21 mouse cellular contexts compared by ENCODE assay signal in the genomic region with DNA sequence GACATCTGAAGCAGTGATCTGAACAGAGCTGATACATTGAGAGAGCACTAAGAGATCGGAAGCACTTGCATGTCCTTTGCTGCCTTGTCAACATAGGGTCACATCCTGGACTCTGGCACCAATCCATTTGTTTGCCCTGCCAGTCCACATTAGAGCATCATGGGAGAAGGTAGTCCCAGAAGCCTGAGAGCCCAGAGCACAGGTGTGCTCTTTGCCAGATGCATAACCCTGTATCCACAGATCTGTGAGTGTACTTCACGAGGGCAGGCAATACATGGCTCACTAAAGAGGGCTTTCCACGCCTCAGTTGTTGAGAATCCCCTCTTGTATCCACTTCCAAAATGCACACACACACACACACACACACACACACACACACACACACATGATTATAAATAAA.
A peak's percentile ranks its signal among the peaks of the same experiment; 100 is the strongest.
DNase-seq lines count a peak whose midpoint lies in the region; ATAC-seq and TF ChIP-seq lines count a peak whose summit lies in the region.
"Had no signal": no experiment of that assay in that cellular context is flagged by ENCODE, and none has a peak within 500 bp of the region (broad histone marks: within the 10 kb centered on the region; RNA-seq: fewer than 3 reads in every experiment).

No protein-coding gene starts in this region.

- no peaks in the 10 kb centered on the region for H3K27me3 ChIP-seq in hindbrain, embryonic 16.5 days (replicated peaks; ENCODE audit: control insufficient read depth, insufficient read depth, low read length)
- no peaks in the 10 kb centered on the region for H3K27me3 ChIP-seq in hindbrain, embryonic 13.5 days
- H3K27me3 ChIP-seq in liver, embryonic 14.5 days (ENCODE audit: control insufficient read depth, insufficient read depth, low read length): no peaks in the 10 kb centered on the region
- H3K27me3 ChIP-seq in liver, embryonic 12.5 days (replicated peaks): no peaks in the 10 kb centered on the region
- H3K27me3 ChIP-seq in forebrain, embryonic 13.5 days: no peaks in the 10 kb centered on the region
- H3K27me3 ChIP-seq in liver, postnatal 0 days (ENCODE audit: insufficient read depth, low read length): no peaks in the 10 kb centered on the region
- H3K27me3 ChIP-seq: intestine, embryonic 15.5 days had no signal

- no peak overlapping the region for H3K27ac ChIP-seq in hindbrain, embryonic 16.5 days (ENCODE audit: low read depth, low read length)
- no peak overlapping the region for H3K27ac ChIP-seq in hindbrain, embryonic 13.5 days
- no peak overlapping the region for H3K27ac ChIP-seq in liver, embryonic 14.5 days
- H3K27ac ChIP-seq in liver, embryonic 12.5 days: no peak overlapping the region
- H3K27ac ChIP-seq in forebrain, embryonic 13.5 days: peak overlapping the region; percentile 54
- peak overlapping the region; percentile 49 for H3K27ac ChIP-seq in liver, postnatal 0 days (ENCODE audit: low read depth)
- H3K27ac ChIP-seq: intestine, embryonic 15.5 days had no signal

- no peak overlapping the region for H3K9ac ChIP-seq in hindbrain, embryonic 16.5 days (ENCODE audit: low read depth, low read length)
- H3K9ac ChIP-seq in hindbrain, embryonic 13.5 days: no peak overlapping the region
- H3K9ac ChIP-seq in liver, embryonic 14.5 days (replicated peaks): no peak overlapping the region
- H3K9ac ChIP-seq in liver, embryonic 12.5 days: no peak overlapping the region
- no peak overlapping the region for H3K9ac ChIP-seq in forebrain, embryonic 13.5 days
- no peak overlapping the region for H3K9ac ChIP-seq in liver, postnatal 0 days (replicated peaks)
- H3K9ac ChIP-seq: intestine, embryonic 15.5 days had no signal

- 75% methylated on average over 3 of the region's 3 CpGs for WGBS in hindbrain, embryonic 16.5 days
- WGBS in hindbrain, embryonic 13.5 days: 81% methylated on average over 3 of the region's 3 CpGs
- 57% methylated on average over 3 of the region's 3 CpGs for WGBS in liver, embryonic 14.5 days (ENCODE audit: insufficient replicate concordance)
- 68% methylated on average over 3 of the region's 3 CpGs for WGBS in liver, embryonic 12.5 days (ENCODE audit: insufficient replicate concordance)
- 32% methylated on average over 3 of the region's 3 CpGs for WGBS in forebrain, embryonic 13.5 days
- WGBS in liver, postnatal 0 days (ENCODE audit: insufficient replicate concordance): 66% methylated on average over 3 of the region's 3 CpGs

- H3K36me3 ChIP-seq in hindbrain, embryonic 16.5 days (ENCODE audit: control insufficient read depth, insufficient read depth, low read length): no peaks in the 10 kb centered on the region
- no peaks in the 10 kb centered on the region for H3K36me3 ChIP-seq in hindbrain, embryonic 13.5 days
- no peaks in the 10 kb centered on the region for H3K36me3 ChIP-seq in liver, embryonic 14.5 days (replicated peaks; ENCODE audit: control insufficient read depth, insufficient read depth, low read depth)
- H3K36me3 ChIP-seq in liver, embryonic 12.5 days: no peaks in the 10 kb centered on the region
- H3K36me3 ChIP-seq in forebrain, embryonic 13.5 days (ENCODE audit: poor library complexity, severe bottlenecking): no peaks in the 10 kb centered on the region
- no peaks in the 10 kb centered on the region for H3K36me3 ChIP-seq in liver, postnatal 0 days (replicated peaks; ENCODE audit: insufficient read depth, low read length)
- H3K36me3 ChIP-seq: intestine, embryonic 15.5 days had no signal

- H3K4me2 ChIP-seq in hindbrain, embryonic 16.5 days (ENCODE audit: low read length): no peak overlapping the region
- no peak overlapping the region for H3K4me2 ChIP-seq in hindbrain, embryonic 13.5 days
- no peak overlapping the region for H3K4me2 ChIP-seq in liver, embryonic 14.5 days (ENCODE audit: low read depth)
- H3K4me2 ChIP-seq in liver, embryonic 12.5 days: no peak overlapping the region
- H3K4me2 ChIP-seq in forebrain, embryonic 13.5 days: 0 out of 2 replicates have a peak overlapping the region, but pooled peaks have one; percentile 20
- no peak overlapping the region for H3K4me2 ChIP-seq in liver, postnatal 0 days (ENCODE audit: low read depth, low read length)
- H3K4me2 ChIP-seq: heart, embryonic 11.5 days had no signal

- no peaks in the 10 kb centered on the region for H3K9me3 ChIP-seq in hindbrain, embryonic 16.5 days (ENCODE audit: control insufficient read depth, low read length)
- H3K9me3 ChIP-seq in hindbrain, embryonic 13.5 days: no peaks in the 10 kb centered on the region
- H3K9me3 ChIP-seq in liver, embryonic 14.5 days (ENCODE audit: control insufficient read depth, low read length): no peaks in the 10 kb centered on the region
- H3K9me3 ChIP-seq in liver, embryonic 12.5 days (replicated peaks): no peaks in the 10 kb centered on the region
- no peaks in the 10 kb centered on the region for H3K9me3 ChIP-seq in forebrain, embryonic 13.5 days (replicated peaks)
- no peaks in the 10 kb centered on the region for H3K9me3 ChIP-seq in liver, postnatal 0 days (ENCODE audit: low read length)
- H3K9me3 ChIP-seq: intestine, embryonic 15.5 days had no signal

- no peak for TF ChIP-seq EP300 in liver, embryonic 14.5 days (IDR thresholded peaks at IDR 0.05; ENCODE audit: low read depth)
- TF ChIP-seq EP300 in liver, postnatal 0 days (IDR thresholded peaks at IDR 0.05; ENCODE audit: low read depth): no peak

- peak; percentile 51; the same call in 1 of the 2 replicates for ATAC-seq in hindbrain, embryonic 16.5 days
- ATAC-seq in hindbrain, embryonic 13.5 days (ENCODE audit: low FRiP score): no peak; the same call in 1 of the 2 replicates
- ATAC-seq in liver, embryonic 14.5 days (ENCODE audit: insufficient read depth): no peak
- no peak for ATAC-seq in liver, embryonic 12.5 days
- peak; percentile 52 for ATAC-seq in forebrain, embryonic 13.5 days
- peak; percentile 99 for ATAC-seq in liver, postnatal 0 days
- ATAC-seq: activated CD4-positive, CD25-positive, alpha-beta regulatory T cell, adult 4 months; intestine, embryonic 15.5 days; Patski had no signal

- DNase-seq in liver, embryonic 14.5 days (ENCODE audit: low read depth in 3 of 3, low spot score in 3 of 3): peak in 2 of 3 experiments; percentile 3 to 11
- peak; percentile 63 for DNase-seq in liver, postnatal 0 days
- DNase-seq in urinary bladder, adult 18-20 months (ENCODE audit: low spot score in 2 of 2): no peak
- DNase-seq in adrenal gland, postnatal 14 days: no peak
- DNase-seq: adrenal gland, postnatal 36 days; cerebellum, adult 8-10 months; gastrocnemius, postnatal 36 days; heart, postnatal 14 days; layer of hippocampus, adult 9-11 months; lung, adult 2 months; lung, postnatal 36 days; thymus, postnatal 36 days had no signal

- no peaks in the 10 kb centered on the region; the same call in none of the 2 replicates for H3K4me1 ChIP-seq in hindbrain, embryonic 16.5 days (ENCODE audit: control insufficient read depth, insufficient read depth, low read depth, low read length)
- H3K4me1 ChIP-seq in hindbrain, embryonic 13.5 days (replicated peaks): peaks cover 15% of the 10 kb centered on the region
- H3K4me1 ChIP-seq in liver, embryonic 14.5 days (replicated peaks; ENCODE audit: control insufficient read depth in 2 of 2, insufficient read depth in 2 of 2, low read length in 1 of 2): no peaks in the 10 kb centered on the region
- no peaks in the 10 kb centered on the region for H3K4me1 ChIP-seq in liver, embryonic 12.5 days
- H3K4me1 ChIP-seq in forebrain, embryonic 13.5 days: peaks cover 35% of the 10 kb centered on the region
- H3K4me1 ChIP-seq in liver, postnatal 0 days (ENCODE audit: insufficient read depth): no peaks in the 10 kb centered on the region
- H3K4me1 ChIP-seq: intestine, embryonic 15.5 days had no signal

- no peak for TF ChIP-seq CTCF in liver, embryonic 14.5 days (IDR thresholded peaks at IDR 0.05; ENCODE audit: low read depth)
- TF ChIP-seq CTCF in liver, postnatal 0 days (IDR thresholded peaks at IDR 0.05; ENCODE audit: low read depth): no peak

- H3K4me3 ChIP-seq in hindbrain, embryonic 16.5 days (ENCODE audit: low read length): no peak overlapping the region
- no peak overlapping the region for H3K4me3 ChIP-seq in hindbrain, embryonic 13.5 days
- no peak overlapping the region for H3K4me3 ChIP-seq in liver, embryonic 14.5 days (ENCODE audit: insufficient read depth in 1 of 2, low read depth in 2 of 2, low read length in 2 of 2)
- no peak overlapping the region for H3K4me3 ChIP-seq in liver, embryonic 12.5 days
- no peak overlapping the region for H3K4me3 ChIP-seq in forebrain, embryonic 13.5 days
- no peak overlapping the region for H3K4me3 ChIP-seq in liver, postnatal 0 days (ENCODE audit: low read depth, low read length)
- H3K4me3 ChIP-seq: erythroblast, embryonic 14.5 days; intestine, embryonic 15.5 days had no signal

Comparison
In these comparisons a context has a peak if more than half of its experiments do, and no peak if none do; other contexts are left out.
1. ATAC-seq: peak in hindbrain, embryonic 16.5 days (single experiment), forebrain, embryonic 13.5 days (single experiment) and liver, postnatal 0 days (single experiment); none in hindbrain, embryonic 13.5 days (single experiment), liver, embryonic 14.5 days (single experiment) and liver, embryonic 12.5 days (single experiment).
2. H3K27ac ChIP-seq: peak in forebrain, embryonic 13.5 days (single experiment) and liver, postnatal 0 days (single experiment); none in hindbrain, embryonic 16.5 days (single experiment), hindbrain, embryonic 13.5 days (single experiment), liver, embryonic 14.5 days (single experiment) and liver, embryonic 12.5 days (single experiment).
3. DNase-seq: peak in liver, embryonic 14.5 days (2 of 3) and liver, postnatal 0 days (single experiment); none in urinary bladder, adult 18-20 months (0 of 2) and adrenal gland, postnatal 14 days (single experiment).